Mouse (Mus musculus): ENCODE measurements around the gene Cdc42bpg. TPM values are rescaled to one million over a fixed set of nuclear protein-coding genes. Genes with fewer than 3 reads are reported as not detected.
"Not testable (repeated sequence)": the region's sequence is repeated elsewhere in the genome, so short reads cannot be mapped to it uniquely, and the experiment has no call there.

Cdc42bpg gene
- polyA plus RNA-seq, 1 experiment = 6.9 TPM

DNA sequence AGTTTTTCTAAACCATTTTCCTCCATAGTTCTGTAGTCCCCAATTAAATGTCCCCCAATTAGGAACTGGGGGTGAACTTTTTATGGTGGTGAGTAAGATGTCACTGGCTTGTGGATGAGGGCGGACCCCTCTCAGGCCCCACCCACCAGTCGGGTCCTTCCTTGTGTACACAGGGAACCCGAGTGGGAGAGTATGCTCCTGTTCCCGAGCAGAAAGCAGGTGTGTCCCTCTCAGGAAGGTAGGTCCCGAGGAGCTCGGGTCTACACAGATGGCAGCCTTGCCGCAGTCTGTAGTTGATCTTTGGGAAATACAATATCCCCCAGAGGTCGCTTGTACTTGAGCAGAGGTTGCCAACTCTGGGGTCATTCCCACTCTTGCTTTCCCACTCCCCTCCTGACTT lies 21.0 kb upstream of the Cdc42bpg start:
- no peak overlapping the region for H3K27ac ChIP-seq (ENCODE audit: insufficient read depth, low read depth, low read length)
- peaks cover 19% of the 10 kb centered on the region for H3K4me1 ChIP-seq (ENCODE audit: control insufficient read depth, insufficient read depth, low read length)

DNA sequence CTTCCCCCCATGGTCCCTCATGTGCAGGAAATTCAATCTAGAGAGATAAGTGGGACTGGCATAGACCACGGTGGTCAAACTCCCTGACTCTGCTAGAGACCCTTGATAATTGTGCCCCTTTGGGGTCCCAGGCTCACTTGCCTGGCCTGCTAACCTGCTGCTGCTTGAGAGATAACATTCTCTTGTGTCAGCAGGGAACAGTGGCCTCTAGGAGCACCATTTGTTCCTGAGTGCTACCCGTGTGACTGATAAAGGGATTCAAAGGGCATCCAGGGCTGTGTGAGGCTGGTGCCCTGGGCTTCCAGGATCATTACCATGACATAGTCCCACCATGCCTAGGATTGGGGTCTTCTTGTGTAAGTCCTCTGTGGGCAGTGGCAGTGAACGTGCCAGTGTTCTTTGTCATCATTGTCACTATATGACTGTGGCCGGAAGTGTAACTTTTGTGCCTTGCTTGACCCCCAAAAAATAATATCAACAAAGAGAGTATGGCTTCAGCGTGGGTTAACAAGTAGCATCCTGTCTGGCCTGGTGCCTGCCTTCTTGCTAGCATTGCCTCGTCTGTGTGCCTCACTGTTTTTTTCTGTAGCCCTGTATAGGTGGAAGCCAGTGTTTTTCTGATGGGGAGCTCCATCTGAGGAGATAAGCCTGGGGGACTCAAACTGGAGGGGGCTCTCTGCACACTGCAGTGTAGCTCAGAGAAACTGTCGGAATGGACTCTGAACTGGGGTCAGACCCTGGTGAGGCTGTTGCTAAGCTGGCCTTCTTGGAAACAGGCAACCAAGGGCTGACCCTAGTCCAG lies 20.4 kb upstream of the Cdc42bpg start:
- no peak overlapping the region for H3K27ac ChIP-seq (ENCODE audit: insufficient read depth, low read depth, low read length)

More for the DNA sequence above, 21.0 kb upstream of the Cdc42bpg start:
- H3K4me3 ChIP-seq (ENCODE audit: insufficient read depth, low read length) = no peak overlapping the region
- TF ChIP-seq CTCF (IDR thresholded peaks at IDR 0.05; ENCODE audit: low read depth, low read length) (no peak), POLR2A (IDR thresholded peaks at IDR 0.05; ENCODE audit: borderline replicate concordance, low read depth, low read length) (no peak)

DNA sequence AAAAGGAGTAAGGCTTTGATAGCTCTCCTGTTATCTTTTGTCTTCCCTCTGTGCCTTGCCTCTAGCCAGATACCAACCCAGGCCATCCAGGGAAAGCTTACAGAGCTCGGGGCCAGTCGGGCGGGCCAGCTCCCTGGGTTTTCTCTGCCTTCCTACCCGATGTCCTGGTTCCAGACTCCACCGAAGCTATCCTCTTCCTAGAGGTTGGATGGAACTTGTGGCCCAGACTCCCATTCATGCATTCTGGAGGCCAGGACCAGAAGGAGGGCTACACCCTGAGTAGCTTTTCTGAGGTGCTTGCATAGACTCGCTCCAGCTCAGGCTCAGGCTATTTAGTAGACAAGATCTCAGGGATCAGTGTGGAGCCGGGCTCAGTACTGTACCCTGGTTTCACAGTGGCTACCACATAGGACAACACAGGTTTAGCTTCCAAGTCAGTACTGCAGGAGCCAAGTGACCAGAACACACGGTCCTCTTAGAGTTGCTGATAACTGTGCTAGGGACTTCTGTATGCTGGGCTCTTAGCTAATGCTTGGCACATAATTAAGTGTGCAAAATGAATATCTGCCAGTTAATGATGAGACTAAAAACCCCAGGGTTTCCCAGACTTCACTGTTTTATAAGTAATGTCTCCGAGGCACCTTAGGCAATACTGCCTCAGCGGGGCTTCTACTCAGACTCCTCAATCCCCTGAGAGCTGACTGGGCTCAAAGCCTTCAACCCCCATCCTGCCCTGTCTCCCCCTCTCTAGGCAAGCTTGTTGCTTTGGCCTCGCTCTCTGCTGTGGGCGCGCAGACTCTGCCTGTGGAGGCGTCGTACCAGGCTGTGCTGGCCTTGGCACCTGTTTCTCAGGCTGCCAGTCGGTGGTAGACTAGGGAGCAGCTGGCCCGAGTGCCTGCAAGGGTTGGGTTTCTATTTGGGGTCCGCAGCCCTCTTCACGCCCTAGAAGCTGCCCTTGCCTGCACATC lies 19.5 kb upstream of the Cdc42bpg start:
- no peak overlapping the region for H3K4me3 ChIP-seq (ENCODE audit: insufficient read depth, low read length)
- TF ChIP-seq CTCF (IDR thresholded peaks at IDR 0.05; ENCODE audit: low read depth, low read length) (no peak), POLR2A (IDR thresholded peaks at IDR 0.05; ENCODE audit: borderline replicate concordance, low read depth, low read length) (no peak)
- H3K4me1 ChIP-seq (ENCODE audit: control insufficient read depth, insufficient read depth, low read length) = peaks cover 28% of the 10 kb centered on the region
- no peak overlapping the region for H3K27ac ChIP-seq (ENCODE audit: insufficient read depth, low read depth, low read length)

More for the DNA sequence above, 20.4 kb upstream of the Cdc42bpg start:
- no peak overlapping the region for H3K4me3 ChIP-seq (ENCODE audit: insufficient read depth, low read length)
- TF ChIP-seq POLR2A (IDR thresholded peaks at IDR 0.05; ENCODE audit: borderline replicate concordance, low read depth, low read length) (no peak), CTCF (IDR thresholded peaks at IDR 0.05; ENCODE audit: low read depth, low read length) (no peak)
- peaks cover 22% of the 10 kb centered on the region for H3K4me1 ChIP-seq (ENCODE audit: control insufficient read depth, insufficient read depth, low read length)

DNA sequence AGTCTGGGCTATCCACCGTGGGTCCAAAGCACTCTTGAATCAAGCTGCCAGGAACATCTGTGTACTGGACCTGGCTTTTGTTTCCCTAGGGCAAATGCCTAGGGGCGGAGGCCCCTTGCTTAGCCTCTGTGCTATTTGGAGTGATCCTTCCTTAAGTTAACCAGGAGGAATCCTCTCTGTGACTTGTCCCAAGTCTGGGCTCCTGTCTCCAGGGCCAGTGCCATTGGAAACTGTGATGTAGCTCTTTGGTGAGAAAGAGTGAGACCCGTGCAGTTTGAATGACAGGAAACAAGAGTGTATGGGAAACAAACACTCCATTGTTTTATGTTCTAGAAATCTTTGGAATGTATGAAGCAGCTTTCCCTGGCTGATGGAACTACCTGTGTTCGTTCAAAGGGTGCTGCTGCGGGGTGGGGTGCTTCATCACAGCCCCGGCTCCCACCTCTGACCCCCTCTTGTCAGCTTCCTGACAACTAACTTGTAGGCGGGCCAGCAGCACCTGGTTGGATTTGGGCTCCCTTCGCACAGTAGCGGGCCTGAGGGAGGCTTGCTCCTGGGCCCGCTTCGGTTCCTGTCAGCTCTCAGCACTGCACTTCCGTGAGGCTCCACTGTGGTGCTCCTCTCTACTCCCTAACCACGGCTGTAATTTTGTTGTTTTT lies 17.9 kb upstream of the Cdc42bpg start:
- TF ChIP-seq CTCF (IDR thresholded peaks at IDR 0.05; ENCODE audit: low read depth, low read length) = no peak
- TF ChIP-seq POLR2A (IDR thresholded peaks at IDR 0.05; ENCODE audit: borderline replicate concordance, low read depth, low read length) = no peak
- no peak overlapping the region for H3K27ac ChIP-seq (ENCODE audit: insufficient read depth, low read depth, low read length)
- H3K4me3 ChIP-seq (ENCODE audit: insufficient read depth, low read length) = no peak overlapping the region
- peaks cover 42% of the 10 kb centered on the region for H3K4me1 ChIP-seq (ENCODE audit: control insufficient read depth, insufficient read depth, low read length)

DNA sequence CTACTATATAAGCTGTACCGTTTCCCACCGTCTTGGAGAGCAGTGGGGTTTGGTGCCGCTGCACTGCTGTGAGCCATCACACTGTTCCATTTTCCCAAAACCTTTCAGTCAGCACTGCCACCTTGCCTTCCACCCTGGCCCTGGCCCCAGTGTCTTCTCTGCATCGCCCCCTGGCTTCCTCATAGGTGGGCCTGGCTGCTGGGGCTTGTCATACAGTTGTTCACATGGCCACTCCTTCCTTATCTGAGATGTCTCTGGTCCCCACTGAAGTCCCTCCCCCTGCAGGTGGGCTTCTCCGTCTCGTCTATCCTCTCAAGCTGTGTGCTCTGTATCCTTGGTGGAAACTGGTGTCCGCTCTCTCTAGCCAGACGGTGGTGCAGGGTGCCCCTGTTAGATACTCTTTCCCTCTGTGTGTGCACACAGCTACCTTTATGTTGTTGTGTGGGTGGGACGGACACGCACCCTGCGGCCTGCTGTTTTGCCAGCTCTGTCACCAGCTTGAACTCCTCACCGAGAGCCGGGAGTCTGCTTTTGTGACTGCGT lies 16.5 kb upstream of the Cdc42bpg start:
- H3K4me1 ChIP-seq (ENCODE audit: control insufficient read depth, insufficient read depth, low read length) = peaks cover 50% of the 10 kb centered on the region
- no peak overlapping the region for H3K27ac ChIP-seq (ENCODE audit: insufficient read depth, low read depth, low read length)
- TF ChIP-seq POLR2A (IDR thresholded peaks at IDR 0.05; ENCODE audit: borderline replicate concordance, low read depth, low read length) = no peak
- no peak for TF ChIP-seq CTCF (IDR thresholded peaks at IDR 0.05; ENCODE audit: low read depth, low read length)
- H3K4me3 ChIP-seq (ENCODE audit: insufficient read depth, low read length) = no peak overlapping the region

DNA sequence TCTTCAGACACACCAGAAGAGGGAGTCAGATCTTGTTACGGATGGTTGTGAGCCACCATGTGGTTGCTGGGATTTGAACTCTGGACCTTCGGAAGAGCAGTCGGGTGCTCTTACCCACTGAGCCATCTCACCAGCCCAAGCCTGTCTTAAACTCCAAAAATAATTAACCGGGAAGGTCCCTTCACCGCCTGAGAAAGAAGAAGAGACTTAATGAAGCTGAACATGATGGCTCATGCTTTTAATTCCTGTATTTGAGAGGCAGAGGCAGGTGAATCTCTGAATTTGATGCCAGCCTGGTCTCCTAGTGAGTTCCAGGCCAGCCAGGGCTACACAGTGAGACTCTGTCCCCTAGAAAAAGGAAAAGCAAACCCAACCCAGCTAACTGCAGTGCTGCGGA lies 15.5 kb upstream of the Cdc42bpg start:
- not testable (repeated sequence) for H3K4me3 ChIP-seq (ENCODE audit: insufficient read depth, low read length); H3K27ac ChIP-seq (ENCODE audit: insufficient read depth, low read depth, low read length)
- peaks cover 60% of the 10 kb centered on the region for H3K4me1 ChIP-seq (ENCODE audit: control insufficient read depth, insufficient read depth, low read length)

DNA sequence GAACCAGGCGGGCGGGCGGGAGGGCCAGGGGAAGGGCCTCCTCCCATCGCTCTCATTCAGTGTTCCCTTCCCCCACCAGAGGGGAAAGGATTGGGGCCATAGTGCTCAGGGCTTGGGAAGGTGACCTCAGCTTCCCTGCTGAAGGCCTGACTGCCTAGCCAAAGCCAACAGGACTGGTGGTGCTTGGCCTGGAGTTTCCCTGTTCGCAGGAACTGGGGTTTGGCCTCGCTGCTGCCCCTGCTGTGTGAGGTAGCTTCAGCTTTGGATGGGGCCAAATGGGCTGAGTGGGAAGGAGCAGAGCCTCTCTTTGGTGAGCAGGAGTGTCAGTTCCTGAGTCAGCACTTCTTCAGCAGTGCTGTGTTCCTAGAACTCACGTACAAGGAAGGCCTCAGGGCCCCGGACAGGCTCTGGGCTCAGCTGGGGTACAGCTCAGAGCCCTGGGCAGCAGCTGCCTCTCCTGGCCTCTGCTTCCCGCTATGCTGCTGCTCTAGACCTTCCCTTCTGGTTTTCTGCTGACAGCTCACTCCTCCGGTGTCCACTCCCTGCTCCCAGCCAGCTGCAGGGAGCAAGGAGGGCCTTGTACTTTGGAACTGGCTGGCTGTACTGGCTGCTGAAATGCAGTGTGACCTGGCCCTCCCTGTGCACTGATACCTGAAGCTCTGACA lies 15.0 kb upstream of the Cdc42bpg start:
- TF ChIP-seq POLR2A (IDR thresholded peaks at IDR 0.05; ENCODE audit: borderline replicate concordance, low read depth, low read length) (no peak), CTCF (IDR thresholded peaks at IDR 0.05; ENCODE audit: low read depth, low read length) (no peak)
- peaks cover 65% of the 10 kb centered on the region for H3K4me1 ChIP-seq (ENCODE audit: control insufficient read depth, insufficient read depth, low read length)
- H3K27ac ChIP-seq (ENCODE audit: insufficient read depth, low read depth, low read length) = no peak overlapping the region
- no peak overlapping the region for H3K4me3 ChIP-seq (ENCODE audit: insufficient read depth, low read length)

DNA sequence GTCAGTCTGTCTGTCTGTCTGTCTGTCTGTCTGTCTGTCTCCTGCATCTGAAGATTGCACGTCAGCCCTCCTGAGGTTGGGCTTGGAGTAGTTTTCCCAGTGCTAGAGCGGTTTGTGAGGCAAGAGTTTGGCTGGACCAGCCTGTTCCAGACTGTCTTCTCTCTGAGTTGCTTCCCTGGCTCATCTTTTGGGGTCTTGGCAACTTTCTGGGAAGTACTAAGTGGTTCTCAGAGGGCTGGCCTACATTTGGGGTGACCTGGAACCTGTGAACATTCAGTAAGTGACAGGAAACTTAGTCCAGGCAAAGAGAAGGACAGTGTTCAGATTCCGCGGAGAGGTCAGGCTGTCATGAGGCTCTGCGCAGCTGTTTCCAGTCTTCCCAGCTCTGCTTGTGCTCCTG lies 14.0 kb upstream of the Cdc42bpg start:
- TF ChIP-seq POLR2A (IDR thresholded peaks at IDR 0.05; ENCODE audit: borderline replicate concordance, low read depth, low read length) (no peak), CTCF (IDR thresholded peaks at IDR 0.05; ENCODE audit: low read depth, low read length) (no peak)
- no peak overlapping the region for H3K27ac ChIP-seq (ENCODE audit: insufficient read depth, low read depth, low read length)
- no peak overlapping the region for H3K4me3 ChIP-seq (ENCODE audit: insufficient read depth, low read length)
- peaks cover 75% of the 10 kb centered on the region for H3K4me1 ChIP-seq (ENCODE audit: control insufficient read depth, insufficient read depth, low read length)

DNA sequence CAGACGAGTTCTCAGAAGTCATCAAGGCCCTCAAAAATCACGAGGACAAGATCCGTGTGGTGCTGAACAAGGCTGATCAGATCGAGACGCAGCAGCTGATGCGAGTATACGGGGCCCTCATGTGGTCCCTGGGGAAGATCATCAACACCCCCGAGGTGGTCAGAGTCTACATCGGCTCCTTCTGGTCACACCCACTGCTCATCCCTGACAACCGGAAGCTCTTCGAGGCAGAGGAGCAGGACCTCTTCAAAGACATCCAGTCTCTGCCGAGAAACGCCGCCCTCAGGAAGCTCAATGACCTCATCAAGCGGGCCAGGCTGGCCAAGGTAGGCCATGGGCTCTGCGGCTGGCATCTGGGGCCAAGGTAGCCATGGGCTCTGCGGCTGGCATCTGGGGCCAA lies 12.0 kb upstream of the Cdc42bpg start:
- no peak overlapping the region for H3K4me3 ChIP-seq (ENCODE audit: insufficient read depth, low read length)
- H3K4me1 ChIP-seq (ENCODE audit: control insufficient read depth, insufficient read depth, low read length) = peaks cover 85% of the 10 kb centered on the region
- TF ChIP-seq POLR2A (IDR thresholded peaks at IDR 0.05; ENCODE audit: borderline replicate concordance, low read depth, low read length) (no peak), CTCF (IDR thresholded peaks at IDR 0.05; ENCODE audit: low read depth, low read length) (no peak)
- no peak overlapping the region for H3K27ac ChIP-seq (ENCODE audit: insufficient read depth, low read depth, low read length)
